Mouse (Mus musculus): ENCODE measurements around the gene Atp5d.

Atp5d gene

GRCm38 (mm10) chr10:80117736-80118135, 20.7 kb upstream of the Atp5d start:
- no peak for DNase-seq (ENCODE audit: low read depth)

GRCm38 (mm10) chr10:80118552-80118951, 19.9 kb upstream of the Atp5d start:
- no peak for DNase-seq (ENCODE audit: low read depth)

DNA sequence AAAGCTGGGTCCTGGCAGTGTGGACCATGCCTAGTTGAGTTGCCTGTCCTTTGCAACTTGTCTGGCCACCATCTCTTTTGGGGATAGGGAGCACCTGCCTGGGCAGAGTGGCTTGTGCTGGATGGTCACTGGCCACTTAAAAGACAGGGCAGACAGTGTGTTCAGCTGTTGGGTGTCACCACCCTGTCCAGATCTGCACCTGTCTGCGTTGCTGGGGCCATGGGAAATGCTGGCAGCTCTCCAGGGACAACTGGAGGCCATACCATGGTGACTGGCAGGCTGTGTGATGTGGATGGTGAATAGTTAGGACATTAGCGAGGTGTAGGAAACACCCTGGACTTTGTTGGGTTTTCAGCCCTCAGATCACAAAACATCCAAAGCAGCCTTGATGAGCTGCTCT, 18.3 kb upstream of the Atp5d start:
- DNase-seq (ENCODE audit: low read depth): no peak

DNA sequence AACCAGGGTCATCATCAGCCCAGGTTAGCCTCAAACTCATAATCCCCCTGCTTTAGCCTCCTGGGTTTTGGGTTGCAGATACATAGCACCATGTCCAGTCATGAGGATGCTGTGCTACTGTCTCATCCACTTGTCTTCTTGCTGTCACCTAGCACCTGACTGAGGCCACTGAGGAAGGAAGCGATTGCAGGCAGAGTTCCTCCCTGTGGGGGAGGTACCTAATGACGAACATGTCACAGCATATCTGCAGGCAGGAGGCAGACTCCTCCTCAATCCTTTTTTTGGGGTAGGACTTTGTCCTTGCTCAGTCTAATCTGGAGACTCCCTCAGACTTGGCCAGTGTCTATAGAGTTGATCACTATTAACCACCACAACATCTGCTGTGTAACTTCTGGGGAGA, 16.8 kb upstream of the Atp5d start:
- peak; percentile 27 for DNase-seq (ENCODE audit: low read depth)

DNA sequence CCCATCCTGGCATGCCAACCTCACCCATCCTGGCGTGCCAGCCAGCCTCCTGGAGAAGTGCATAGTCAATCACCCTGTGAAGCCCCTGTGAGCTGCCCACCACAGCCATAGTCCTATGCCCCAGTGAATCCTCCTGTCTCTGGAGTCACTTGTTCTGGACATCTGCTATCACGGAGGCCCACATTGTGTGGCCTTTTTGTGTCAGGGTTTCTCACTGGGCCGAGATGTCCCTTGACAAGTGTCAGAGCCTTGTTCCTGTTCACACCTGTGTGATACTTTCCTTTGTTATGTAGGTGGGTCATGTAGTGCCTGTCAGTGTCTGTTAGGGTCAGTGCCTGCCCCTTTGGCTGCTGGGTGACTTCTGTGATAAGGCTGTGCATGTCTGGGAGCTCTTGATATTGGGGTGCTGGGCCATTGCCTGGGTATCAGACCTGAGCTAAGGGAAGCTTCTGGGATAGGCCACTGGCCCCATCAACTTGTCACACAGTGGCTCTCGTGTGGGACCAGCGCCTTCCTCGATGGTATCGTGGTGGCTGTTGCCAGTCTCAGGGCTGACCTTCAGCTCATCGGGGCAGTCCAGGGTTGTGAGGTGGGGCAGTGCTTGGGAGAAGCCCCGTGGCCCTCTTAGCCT, 14.4 kb upstream of the Atp5d start:
- no peak for DNase-seq (ENCODE audit: low read depth)

GRCm38 (mm10) chr10:80127920-80128319, 10.5 kb upstream of the Atp5d start:
- no peak for DNase-seq (ENCODE audit: low read depth)

GRCm38 (mm10) chr10:80129846-80130245, 8.6 kb upstream of the Atp5d start:
- no peak for DNase-seq (ENCODE audit: low read depth)

- no peak for DNase-seq (ENCODE audit: low read depth)
Measured at GRCm38 (mm10) chr10:80130403-80131031, 7.9 kb upstream of the Atp5d start.

DNA sequence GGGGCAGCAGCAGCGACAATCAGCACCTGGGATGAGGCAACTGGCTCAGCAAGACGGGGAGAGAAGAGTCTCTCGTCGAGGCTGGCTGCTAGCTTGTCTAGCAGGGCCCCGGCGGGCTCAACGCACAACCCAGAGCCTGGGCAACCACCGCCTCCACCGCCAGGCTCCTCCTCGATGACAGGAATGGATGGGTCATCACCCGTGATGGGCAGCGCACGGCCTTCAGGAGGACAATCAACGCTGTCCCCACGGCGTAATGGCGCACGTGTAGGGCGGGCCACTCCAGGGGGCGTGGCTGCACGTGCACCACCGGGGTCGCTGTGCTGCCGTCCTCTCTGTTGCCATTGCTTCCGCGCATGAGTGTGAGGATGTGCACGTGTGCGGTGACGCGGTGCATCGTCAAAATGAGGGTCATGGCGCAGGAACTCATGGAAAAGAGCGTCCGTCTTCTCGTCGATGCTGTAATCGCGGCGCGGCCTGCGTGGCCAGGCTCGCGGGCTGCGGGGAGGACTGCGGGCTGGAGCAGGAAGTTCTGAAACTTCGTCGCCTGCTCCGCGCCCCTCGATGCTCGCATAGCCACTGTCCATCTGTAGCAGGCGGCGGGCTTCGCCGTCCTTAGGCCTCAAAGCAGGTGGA, 7.0 kb upstream of the Atp5d start:
- no peak for DNase-seq (ENCODE audit: low read depth)

GRCm38 (mm10) chr10:80131952-80132350, 6.5 kb upstream of the Atp5d start:
- no peak for DNase-seq (ENCODE audit: low read depth)

DNA sequence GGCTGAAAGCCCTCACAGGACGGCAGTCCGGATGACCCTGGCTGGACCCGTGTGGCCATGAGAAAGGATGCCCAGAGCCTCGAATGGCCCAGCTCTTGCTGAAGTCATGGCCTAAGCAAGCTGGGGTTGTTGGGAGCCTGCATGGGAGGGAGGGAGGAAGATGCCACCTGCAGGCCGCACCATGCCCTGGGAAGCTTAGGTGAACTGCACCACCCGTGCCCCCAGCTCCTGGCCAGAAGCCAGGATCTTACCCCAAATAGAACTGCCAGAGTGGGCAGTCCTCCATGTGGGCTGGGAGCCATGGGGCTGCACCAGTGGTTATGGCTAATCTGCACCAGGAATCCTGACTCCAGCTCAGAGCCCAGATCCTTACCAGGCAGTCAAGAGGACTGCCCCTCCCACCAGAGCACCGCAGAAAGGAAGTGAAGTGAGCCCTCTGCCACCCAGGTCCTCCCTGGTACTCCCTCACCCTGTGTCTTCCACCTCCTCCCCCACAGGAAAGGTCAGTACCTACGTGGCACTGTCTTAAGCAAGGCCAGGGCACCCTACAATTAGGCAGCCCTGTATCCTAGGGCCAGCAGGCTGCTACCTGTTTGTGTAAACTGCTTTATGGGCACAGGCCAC, 5.1 kb upstream of the Atp5d start:
- peak; percentile 45 for DNase-seq (ENCODE audit: low read depth)

- no peak for DNase-seq (ENCODE audit: low read depth)
Measured at GRCm38 (mm10) chr10:80134421-80134820, 4.0 kb upstream of the Atp5d start.

DNA sequence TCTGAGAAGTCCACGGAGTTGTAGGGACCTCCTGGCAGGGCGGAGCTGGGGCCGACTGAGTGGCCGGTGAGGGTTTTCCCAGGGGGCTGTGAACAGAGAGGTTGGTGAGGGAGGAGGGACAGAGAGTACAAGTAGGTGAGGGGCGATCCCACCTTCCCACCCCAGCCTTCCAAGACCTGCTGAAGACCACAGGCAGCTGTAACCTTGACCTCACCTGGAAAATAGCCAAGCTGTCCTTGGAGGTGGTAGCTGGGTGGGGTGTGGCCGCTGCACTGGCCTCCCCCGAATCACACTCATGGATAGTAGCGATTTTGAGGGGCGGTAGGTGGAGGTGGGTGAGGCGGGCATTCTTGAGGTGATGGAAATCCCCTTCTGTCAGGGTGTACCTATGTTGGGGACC, 3.3 kb upstream of the Atp5d start:
- DNase-seq (ENCODE audit: low read depth): no peak

DNA sequence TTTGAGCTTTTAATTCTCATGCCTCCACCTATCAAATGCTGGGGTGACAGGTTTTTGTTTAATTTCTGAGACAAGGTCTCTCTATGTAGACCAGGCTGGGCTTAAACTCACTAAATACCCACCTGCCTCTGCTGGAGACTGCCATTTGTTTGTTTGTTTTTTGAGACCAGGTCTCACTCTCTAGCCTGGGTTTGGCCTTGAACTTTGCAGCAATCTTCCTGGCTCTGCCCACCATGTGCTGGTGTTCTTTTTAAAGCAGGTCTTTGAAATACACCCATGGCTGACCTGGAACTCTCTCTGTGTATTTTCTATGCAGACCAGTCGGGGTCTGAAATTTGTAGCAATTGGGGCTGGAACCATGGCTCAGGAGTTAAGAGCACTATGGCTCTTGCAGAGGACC, 2.8 kb upstream of the Atp5d start:
- DNase-seq (ENCODE audit: low read depth): no peak

DNA sequence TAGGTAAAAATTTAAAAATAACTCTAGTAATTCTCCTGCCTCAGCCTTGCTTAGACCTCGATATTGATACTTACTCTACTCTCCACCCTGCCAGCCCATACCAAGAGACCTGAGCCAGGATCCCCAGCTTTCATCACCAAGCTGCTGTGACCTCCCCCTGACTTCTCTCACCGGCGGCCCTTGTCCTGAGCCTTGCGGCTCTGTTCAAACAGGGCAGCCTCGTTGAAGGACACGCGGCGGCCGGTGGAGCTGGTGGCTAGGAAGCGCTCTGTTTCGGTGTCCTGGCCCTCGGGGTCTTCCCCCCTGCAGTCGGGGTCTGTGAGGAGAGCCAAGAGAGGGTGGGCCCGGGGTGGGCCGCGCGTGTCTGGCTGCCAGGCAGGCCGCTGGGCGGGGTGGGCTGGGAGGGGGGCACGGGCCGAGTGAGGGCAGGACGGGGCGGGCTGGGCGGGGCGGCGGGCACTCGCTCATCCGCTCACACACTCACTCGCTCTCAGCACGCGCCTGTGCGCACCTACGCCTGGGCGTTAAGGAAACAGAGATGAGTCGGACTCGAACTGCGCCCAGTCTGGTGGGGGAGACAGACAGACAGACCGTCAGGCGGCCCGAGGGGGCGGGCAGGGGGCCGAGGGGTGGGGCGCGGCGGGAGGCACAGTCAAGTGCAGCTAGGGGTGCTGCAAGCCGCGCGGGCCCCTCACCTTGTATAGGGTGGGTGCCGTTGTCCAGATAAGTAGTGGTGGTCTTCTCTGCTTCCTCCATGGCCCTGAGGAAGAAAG, 2.1 kb upstream of the Atp5d start:
- DNase-seq (ENCODE audit: low read depth): no peak

DNA sequence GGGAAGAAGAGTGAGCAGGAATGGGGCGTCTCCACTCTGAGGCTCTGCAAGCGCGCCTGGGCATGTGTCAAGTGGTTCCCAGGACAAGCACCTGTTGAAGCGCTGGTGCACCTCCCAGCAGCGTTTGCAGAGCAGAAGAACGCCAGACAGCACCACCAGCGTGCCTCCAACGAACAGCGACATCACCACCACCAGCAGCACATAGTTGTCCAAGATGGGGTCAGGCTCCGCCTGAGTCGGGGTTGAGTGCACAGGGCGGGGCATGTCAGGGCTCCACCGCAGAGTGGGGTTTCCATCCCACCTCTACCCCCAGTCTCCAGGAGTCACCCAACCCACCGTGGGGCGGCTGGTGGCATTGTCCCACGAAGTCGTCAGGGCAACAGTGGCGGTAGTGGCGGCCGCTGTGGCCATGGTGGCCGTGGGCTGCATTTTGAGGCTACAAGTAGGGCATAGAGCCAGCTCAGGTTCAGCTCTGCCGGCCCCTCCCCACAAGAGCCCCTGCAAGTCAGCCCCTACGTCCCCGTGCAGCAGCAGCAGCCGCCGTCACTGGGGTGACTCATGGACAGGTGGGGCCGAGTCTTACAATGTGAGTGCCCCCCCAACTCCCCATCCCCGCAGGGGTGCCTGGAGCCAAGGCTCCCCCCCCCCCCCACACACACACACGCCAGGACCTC, 1.3 kb upstream of the Atp5d start:
- DNase-seq (ENCODE audit: low read depth): no peak

- no peak for DNase-seq (ENCODE audit: low read depth)
Measured at GRCm38 (mm10) chr10:80137626-80138552, 543 bp upstream of the Atp5d start.

DNA sequence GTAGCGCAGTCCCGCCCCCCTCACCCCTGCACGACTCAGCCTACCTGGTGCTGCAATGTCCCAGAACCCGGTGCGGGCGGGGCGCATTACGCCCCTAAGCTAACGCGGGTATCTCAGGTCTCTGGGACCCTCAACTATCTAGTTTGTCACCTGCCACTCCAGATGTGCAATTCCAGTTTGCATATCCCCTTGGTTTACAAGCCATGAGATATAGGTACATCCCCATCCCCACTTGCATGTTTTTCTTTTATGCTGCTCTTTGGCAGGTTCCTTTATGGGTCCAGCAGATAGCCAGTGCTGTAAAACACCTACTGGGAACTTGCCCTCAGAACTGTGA, 975 bp downstream of the Atp5d start:
- no peak for DNase-seq (ENCODE audit: low read depth)

- no peak for DNase-seq (ENCODE audit: low read depth)
Measured at GRCm38 (mm10) chr10:80139975-80140665, 1.7 kb downstream of the Atp5d start.

- no peak for DNase-seq (ENCODE audit: low read depth)
Measured at GRCm38 (mm10) chr10:80140666-80141035, 2.2 kb downstream of the Atp5d start, which contains the start of gene Cbarp. Gene Cbarp (minus strand): TSS chr10:80140835.
